Mouse (Mus musculus): ENCODE measurements around the gene Stx8.
A peak's percentile ranks its signal among the peaks of the same experiment; 100 is the strongest.

Stx8 gene

DNA sequence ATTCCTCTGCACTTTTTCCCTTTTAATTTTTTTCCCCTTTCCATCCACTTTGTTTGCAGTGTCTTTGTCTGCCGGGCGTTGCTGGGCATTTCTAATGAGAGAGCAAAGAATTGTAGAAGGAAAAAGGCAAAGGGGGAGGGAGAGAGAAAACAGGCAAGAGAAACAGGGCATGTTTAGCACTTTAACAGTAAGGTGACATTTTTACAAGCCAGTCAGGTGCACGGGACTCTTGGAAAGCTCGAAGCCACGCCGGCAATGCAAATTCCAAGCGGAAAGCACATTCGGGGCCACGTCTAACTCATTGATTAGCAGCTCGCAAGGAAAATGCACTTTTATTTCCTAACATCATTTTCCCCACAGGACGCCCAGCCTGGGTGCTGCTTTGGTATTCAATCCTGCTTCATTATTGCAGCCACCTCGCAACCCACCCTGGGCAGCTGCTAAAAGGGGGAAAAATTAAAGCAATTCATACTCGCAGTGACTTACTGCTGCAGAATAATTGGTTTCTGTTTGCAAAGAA, 179.1 kb downstream of the Stx8 start:
- DNase-seq (ENCODE audit: low spot score in 2 of 2) = no peak

DNA sequence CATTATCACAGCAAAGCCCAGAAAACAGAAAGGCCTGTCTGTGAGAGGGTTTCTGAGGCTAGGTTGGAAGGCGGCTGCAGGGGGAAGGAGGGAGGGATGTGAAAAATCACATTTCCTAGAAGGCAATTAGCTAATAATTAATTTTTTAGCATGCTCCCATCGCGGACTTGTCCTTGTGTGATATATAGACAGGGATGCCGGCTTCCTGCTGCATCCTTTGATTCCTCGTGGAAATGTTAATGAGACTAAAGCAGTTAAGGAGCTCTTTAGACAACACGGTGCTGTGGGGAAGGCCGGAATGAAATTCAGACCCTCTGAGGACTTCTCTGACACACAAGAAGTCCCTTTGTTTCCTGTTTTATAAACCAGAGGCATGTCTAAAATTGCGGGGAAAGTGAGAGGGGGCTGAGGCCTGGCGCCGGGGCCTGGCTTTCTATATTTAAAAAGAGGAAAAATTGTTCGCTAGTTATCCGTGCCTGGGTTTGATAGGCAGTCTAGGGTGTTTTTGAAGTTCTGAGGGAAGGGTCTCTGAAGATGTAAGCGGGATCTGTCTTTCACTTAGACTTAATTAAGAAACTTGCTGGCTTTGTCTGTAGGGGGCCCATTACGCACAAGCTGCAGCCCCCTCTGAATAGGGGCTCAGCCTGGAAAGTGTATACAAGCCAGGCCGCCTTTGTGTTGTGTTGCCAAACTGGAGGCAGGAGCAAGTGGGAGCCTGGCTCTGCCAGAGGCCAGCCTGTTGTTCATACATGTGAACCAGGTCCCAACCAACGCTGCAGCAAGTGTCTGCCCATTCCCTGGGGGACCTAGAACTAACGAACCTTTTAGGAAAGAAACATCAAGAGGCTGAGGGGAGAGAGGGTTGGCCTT, 179.8 kb downstream of the Stx8 start:
- no peak for DNase-seq (ENCODE audit: low spot score in 2 of 2)

DNA sequence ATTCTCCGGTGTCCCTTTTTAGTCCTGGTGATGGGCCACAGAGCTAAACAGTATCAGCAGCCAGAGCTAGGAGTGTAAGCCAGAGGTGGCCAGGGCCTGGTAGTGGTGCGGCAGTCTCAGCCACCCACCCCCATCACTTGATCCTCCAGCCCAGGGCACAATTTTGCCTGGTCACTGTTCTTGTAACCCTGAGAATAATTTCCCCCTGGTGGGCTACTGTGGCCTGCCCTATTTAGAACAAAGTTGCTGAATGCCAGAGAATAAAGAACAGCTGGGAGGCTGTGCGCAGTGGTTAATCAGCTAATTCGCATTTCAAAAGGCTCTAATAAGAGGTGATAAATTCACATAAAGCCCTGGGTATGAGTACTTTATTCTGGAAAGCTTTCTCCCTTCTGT, 180.5 kb downstream of the Stx8 start:
- no peak for DNase-seq (ENCODE audit: low spot score in 2 of 2)

DNA sequence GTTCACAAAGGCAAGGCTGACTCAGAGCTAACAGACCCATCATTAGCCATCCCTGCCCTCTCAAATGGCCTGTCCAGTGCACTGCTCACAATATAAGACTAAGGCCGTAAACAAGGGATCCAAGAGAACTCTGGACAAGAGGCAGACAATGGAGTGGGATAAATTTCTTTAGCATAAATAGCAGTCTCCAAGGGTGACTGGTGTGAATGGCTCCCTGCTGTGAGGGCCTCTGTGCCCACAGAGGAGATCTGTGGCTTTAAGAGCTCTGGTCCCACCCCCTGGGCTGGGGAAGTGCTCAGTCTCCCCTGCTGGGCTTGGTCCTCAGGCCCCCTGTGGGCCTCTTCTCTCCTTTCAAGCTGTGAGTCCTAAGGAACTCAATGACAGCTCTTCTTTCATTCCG, 184.9 kb downstream of the Stx8 start:
- DNase-seq (ENCODE audit: low spot score in 2 of 2) = no peak

DNA sequence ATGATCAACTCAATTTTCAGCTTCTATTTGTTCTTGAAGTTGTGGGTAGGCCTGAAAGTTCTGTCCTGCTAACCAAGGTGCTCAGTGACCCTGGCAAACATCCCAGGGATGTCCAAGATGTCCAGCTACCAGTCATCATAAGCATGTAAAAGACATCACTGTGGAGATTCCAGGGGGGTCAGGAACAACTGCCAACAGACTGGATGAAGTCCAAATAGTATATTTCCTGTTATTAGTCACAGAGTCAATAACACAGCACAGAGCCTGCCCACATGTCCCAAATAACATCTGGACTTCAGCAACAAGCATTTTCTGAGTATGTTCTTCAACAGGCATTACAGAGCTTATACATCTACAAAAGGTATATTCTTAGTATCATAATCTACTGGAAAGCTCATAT, 189.8 kb downstream of the Stx8 start:
- no peak for DNase-seq (ENCODE audit: low spot score in 2 of 2)

DNA sequence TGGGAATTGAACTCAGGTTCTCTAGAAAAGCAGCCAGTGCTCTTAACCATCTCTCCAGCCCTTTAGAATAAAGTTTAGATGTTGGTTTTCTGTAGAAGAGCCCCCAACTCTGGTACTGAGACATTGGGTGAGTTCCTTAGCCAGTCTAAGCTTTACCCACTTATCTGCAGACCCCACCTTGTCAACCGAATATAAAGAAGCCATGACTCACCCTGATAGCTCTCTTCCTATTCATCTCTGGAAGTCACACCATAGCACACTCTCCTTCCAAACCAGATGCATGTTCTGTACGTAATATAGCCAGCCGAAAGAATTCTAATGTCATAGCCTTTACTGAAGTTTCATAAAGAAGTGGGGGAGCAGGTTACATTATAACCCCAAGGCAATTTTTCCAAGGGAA, 192.2 kb downstream of the Stx8 start:
- no peak for DNase-seq (ENCODE audit: low spot score in 2 of 2)

DNA sequence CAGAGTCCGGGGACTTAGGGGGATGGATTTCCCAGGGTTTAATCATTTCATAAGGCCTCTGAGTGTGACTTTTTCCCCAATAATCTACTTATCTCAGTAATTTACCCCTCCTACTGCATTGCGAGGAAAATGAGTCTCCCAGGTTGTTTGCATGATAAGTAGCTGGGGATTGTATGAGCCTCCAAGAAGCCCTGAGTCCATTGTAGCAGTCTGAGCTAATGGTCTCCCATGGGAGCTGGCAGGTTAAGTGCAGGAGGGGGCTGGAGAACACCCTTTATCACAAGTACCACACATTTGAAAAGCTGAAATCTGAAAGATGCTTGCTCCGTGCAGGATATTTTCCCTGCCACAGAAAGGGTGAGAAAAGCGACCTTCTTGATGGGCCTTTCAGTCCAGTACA, 193.9 kb downstream of the Stx8 start:
- no peak for DNase-seq (ENCODE audit: low spot score in 2 of 2)

DNA sequence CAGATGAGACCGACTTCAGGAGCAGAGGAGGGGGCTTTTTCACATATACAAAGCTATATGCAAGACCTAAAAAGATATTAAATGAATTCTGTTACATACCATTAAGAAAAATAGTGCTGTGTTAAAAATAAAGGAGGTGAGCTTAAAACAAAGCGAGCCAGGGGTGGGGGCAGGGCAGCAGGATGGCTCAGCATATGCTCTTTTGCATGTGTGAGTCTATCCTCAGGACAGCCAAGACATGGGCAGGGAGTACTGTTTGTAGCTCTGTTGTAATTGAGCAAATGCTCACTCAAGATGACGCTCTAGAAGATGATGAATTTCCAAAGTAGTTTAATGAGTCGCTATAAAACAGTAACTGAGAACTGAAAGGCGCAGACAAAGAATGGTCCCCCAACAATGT, 198.4 kb downstream of the Stx8 start:
- DNase-seq (ENCODE audit: low spot score in 2 of 2) = no peak

DNA sequence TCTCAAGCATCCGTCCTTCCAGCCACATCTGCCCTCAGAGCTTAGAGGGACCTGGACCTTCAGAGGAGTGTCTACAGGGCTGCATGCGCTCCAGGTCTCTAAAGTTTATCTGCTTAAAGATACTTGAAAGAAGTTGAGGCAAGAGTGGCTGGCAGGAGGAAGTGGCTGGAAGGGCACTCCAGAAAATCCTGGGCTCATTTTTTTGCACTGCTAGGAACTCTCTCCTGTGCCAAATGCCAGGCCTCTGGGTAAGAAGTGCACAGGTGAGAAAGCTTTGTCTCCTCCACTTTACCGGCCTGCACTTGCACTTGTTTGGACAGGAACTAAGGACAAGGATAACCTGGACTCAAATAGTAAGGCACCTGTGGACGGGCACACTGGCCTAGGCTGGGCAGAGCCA, 202.4 kb downstream of the Stx8 start:
- no peak for DNase-seq (ENCODE audit: low spot score in 2 of 2)

DNA sequence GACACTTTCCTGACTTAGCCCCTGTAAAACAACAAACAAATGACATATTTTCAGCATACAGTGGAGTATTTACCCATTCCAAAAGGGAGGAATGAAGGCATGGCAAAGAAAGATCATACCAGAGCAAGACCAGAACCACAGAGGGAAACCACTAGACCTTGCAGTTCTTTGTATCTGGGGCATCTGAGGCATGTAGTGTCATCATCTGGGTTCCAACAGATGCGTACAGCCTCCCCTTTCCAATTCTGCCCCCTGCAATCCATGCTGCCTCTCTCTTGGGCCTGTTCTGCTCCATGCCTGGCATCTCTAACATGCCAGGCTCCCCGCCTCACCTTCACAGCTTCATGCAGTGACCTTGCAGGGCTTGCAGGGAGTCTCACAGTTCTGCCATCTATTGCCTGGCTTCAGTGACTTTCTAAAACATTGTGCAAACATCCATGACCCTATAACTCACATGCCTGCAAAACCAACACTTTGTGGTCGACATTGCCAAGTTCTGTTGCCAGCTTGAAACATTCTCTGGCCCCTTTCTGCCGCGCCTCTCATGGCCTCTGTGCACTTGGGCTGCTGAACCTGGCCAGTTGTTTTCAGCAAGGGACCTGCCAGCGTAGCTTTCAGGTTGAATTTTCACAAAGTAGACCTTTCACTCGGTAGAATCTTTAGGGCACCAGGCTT, 206.1 kb downstream of the Stx8 start:
- no peak for DNase-seq (ENCODE audit: low spot score in 2 of 2)

DNA sequence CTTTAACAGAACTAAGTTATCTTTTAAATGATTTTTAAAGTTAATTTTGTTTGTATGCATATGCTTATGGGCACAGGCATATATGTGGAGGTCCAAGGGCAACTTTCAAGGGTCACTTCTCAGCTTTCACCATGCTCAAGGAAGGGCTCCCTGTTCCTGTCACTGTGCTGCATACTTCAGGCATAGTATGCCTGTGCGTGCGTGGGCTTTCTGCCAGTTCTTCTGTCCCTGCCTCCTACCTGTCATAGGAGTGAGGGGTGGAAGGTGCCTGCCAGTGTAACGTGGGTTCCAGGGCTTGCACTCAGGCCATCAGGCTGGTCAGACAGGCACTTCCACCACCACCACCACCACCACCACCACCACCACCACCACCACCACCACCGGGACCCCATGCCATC, 206.7 kb downstream of the Stx8 start:
- DNase-seq (ENCODE audit: low spot score in 2 of 2) = no peak

DNA sequence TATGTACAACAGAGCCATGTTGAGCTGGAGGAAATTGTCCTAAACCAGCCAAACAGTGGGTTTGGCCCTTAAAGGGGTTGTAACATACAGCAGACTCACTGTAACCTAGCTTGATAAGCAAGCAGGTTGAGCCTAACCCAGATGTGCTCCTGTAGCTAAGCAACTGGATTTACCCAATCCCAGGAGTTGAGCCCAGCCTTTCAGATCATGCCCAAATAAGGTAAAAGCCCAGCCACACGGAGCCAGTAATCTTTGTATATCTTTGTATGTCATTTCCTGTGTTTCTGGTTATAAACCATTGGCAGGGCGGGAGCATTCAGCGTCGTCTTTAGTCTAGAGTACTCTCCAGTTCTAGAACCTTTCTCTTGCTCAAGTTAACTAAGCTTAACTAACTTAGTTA, 210.6 kb downstream of the Stx8 start:
- no peak for DNase-seq (ENCODE audit: low spot score in 2 of 2)

DNA sequence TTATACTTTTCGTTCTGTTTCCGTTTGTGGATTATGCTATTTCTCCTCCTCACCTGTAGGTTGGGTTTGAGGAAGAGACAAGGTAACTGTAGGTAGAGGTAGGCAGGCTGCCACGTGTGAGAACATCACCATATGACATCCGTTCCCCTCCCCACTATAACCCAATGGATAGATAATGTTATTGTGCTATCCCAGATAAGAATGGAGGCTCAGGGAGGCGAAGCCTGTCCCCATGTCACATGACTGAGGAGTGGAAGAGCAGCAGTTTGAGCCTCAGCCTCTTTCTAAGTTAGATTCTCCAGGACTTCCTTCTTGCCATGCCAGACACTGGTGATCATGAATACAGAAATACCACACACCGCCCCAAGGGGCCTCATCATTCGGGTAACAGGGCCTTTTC, 211.4 kb downstream of the Stx8 start:
- DNase-seq (ENCODE audit: low spot score in 2 of 2) = no peak

DNA sequence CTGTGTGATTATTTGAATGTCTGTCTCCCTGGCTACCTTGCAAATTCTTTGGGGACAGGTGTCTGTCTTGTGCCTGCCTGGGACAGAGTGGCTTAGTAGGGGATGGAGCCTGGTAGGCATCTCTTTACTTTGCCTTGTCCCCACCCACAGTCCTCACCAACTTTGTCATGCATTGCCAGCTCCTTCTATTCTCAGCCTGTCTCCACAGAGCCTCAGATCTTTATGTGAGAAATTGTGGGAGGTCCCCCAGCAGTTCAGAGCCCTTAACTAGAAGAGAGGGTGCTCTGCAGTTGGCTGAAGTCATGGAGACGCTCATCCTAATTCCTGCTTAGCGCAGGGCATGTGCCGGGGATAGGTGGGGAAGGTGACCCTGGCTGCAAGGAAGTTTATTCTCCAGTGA, 219.7 kb downstream of the Stx8 start:
- DNase-seq (ENCODE audit: low spot score in 2 of 2) = no peak

DNA sequence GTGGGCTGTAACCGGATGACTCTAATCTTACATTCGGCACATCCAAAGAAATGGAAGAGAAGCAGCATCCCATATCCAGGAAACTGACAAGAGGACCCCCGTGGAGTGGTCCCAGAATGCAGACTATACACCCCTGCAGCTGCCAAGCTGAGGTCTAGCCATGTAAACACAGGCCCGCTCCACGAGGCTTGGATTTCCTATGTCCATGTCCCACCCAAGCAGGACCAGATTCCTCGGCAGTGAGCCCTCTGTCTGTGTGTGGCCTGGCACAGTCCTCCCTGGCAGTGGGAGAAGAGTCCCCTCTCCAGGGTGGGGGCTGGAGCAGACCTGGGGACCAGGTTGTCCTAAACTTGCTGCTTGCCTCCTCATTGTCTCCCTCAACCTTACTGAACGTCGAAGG, 221.2 kb downstream of the Stx8 start:
- no peak for DNase-seq (ENCODE audit: low spot score in 2 of 2)

DNA sequence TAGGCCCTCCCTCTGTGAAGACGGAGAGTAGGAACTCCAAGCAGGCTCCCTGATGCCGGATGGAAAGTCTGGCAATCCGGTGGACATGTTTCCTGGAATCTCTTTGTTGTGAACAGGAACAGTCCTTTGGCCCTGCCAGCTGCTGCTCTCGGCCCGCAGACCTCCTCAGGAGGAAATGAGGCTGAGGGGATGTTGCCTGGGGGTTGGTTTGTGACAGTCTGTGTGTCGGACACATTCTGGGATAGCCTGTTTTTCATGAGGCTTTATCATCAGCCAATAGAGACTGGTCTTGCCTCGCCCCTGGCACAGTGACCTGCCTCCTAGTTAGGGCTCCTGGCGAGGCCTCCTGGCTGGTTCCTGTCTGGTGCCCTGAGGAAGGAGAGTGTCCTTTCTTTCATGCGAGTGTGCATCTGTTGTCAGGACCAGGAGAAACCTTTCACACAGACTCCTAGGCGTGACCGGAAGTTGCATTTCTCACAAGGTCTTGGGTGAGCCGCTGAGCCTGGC, 222.8 kb downstream of the Stx8 start:
- DNase-seq (ENCODE audit: low spot score in 2 of 2) = no peak

DNA sequence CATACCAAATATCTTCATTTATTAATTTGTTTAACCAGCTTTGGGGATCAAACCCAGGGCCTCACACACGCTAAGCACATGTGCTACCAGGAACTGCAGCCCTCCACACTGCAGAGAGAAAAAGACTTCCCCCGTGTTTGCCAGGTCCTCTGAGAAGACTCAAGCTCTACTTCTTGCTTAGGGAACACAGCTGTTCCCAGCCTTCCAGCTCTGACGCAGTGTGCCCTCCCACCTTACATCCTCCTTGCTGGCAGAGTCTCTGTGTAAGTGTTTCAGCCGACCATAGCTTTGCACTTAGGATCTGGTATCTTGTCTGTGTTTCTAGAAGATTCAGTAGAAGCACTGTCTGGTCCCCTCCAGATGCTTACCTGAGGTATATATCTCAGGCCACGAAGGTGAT, 224.9 kb downstream of the Stx8 start:
- no peak for DNase-seq (ENCODE audit: low spot score in 2 of 2)

DNA sequence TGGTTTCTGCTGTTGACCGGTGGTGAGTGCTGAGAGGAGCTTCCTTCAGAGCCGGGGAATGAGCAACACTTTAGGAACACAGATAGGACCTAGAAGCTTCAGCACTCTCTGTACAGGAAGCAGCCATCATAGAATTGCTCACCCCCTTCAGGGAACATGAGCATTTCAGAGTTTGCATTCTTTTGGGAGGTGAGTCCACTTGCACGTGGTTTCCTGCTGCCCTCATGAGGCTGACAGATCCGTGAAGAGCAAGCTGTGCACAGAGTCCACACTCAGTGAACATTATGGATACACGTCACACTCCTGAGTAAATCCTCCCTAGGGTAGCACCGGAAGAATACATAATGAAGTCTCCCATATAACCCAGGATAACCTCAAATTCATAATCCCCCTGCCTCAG, 229.2 kb downstream of the Stx8 start:
- no peak for DNase-seq (ENCODE audit: low spot score in 2 of 2)

DNA sequence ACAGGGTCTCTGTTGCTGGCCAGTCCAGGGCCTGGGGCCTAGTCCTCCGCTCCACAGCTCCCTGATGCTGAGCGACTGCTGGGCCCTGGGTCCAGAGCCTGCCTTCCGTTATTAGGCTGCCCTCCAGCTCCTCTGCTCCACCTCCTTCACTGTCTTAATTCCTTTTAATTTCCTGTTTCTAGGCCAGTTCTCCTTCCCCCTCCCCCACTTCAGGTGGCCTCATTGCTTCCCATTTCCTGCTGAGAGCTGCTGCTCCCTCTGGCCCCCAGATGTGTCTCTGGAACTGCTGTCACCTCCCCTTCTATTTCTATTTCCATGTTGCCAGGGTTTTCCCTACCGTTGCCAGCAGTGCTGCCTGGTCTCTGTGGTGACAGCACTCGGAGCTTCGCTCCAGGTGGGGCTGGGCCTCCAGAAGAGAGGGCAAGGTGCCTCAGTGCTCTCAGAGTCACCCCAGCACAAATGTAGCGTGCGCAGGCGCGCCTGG, 229.7 kb downstream of the Stx8 start:
- no peak for DNase-seq (ENCODE audit: low spot score in 2 of 2)

DNA sequence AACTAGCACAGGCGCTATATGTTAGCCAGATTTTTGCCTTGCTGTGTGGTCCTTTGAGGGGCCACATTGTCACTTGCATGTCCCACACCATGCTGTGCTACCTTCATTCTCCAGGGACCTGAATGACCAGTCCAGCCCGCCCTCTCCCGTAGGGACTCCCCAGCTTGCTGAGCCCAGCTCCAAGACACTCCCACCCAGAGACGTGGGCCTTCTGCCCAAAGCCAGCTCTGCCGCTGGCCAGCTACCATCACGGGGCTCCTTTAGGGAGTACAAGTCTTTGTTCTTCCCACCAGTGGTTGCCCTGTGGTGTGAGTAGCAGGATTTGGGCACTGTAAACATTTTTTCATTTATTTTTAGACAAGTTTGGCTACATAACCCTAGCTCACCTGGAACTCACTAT, 230.6 kb downstream of the Stx8 start:
- DNase-seq (ENCODE audit: low spot score in 2 of 2) = no peak

DNA sequence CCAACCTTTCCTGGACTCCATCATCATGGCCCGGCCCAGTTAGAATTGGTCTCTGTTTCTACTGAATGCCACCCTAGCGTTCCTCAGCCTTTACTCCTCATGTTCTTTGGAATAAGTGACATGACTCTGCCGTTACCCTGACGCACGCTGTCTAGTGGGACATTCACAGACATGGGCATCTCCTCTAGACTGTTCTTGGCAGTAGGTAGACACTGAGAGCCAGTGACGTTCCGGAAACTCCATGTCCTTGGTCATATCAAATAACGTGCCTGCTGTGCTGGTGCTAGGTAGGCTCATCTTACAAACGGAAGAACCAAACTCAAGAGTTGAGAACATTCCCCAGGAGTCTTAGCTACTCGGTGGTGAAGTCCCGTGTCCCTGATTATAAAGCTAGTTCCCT, 231.5 kb downstream of the Stx8 start:
- DNase-seq (ENCODE audit: low spot score in 2 of 2) = no peak

DNA sequence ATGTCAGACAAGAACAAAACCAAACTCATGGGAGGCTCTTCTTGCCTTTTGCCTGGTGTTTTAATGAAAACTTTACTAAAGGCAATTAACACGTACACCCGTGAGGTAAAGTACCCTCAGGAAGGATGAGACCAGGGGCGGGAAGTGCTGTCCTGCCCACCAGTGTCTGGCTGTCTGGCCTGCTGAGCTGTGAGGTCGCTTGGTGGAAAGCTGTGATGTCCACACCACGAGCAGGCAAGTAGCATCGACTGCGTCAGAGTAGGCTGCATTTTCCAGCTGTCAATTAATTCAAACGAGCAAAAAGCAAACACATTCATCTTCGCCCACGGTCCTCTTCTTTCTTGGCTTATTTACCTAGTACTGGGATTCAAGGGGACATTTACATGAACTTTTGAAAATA, 232.7 kb downstream of the Stx8 start:
- DNase-seq (ENCODE audit: low spot score in 2 of 2) = no peak

DNA sequence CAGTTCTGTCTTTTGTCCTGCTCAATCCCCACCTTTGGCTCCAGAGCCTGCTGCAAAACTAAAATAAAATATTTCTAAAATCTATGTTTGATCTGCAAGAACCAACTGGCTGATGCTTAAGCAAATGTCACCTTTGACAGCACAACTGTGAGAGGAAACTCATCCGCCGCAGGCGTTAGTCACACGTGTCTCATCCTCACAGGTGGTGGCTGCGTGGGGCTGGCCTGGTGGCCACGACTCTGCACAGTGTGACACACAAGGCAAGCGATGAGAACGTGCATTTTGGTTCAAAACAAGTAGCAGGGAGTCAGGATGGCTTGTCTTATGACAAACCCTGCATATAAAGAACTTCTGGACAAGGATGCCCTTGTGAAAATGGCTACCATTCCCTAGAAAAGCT, 233.1 kb downstream of the Stx8 start:
- peak in 1 of 2 experiments; percentile 37 for DNase-seq (ENCODE audit: low spot score in 2 of 2)

All from spleen, postnatal 10 days (tissue).